ENCODE assay signal across 11 mouse cellular contexts in the genomic region with DNA sequence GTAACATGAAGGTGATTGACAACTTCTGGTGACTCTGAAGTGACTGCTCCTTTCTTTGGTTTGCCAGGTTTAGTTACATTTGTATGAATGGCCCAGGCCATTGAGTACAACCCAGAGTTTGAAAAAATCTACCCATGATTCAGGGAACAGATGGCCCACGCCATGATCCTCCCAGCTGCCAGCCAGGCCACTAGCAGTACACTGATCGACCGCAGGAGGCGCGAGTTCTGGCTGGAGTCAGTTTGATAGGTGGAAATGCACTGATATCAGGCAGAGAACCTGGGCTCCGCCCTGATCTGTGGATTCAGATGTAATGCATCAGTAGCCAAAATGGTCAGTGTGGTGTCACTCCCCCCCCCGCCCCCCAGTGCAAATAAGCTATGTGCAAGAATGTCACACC.
DNase-seq lines count a peak whose midpoint lies in the region; ATAC-seq and TF ChIP-seq lines count a peak whose summit lies in the region.
"Had no signal": no experiment of that assay in that cellular context is flagged by ENCODE, and none has a peak within 500 bp of the region (broad histone marks: within the 10 kb centered on the region; RNA-seq: fewer than 3 reads in every experiment).

No protein-coding gene starts in this region.

- no peak overlapping the region for H3K9ac ChIP-seq in midbrain, embryonic 11.5 days (ENCODE audit: low read length)
- no peak overlapping the region for H3K9ac ChIP-seq in midbrain, embryonic 15.5 days
- no peak overlapping the region for H3K9ac ChIP-seq in forebrain, postnatal 0 days

- H3K4me2 ChIP-seq in midbrain, embryonic 11.5 days: no peak overlapping the region
- no peak overlapping the region for H3K4me2 ChIP-seq in midbrain, embryonic 15.5 days
- H3K4me2 ChIP-seq in forebrain, postnatal 0 days (ENCODE audit: low read depth): no peak overlapping the region

- H3K36me3 ChIP-seq in midbrain, embryonic 11.5 days (ENCODE audit: control insufficient read depth, insufficient read depth, low read length): no peaks in the 10 kb centered on the region
- H3K36me3 ChIP-seq in midbrain, embryonic 15.5 days (replicated peaks): no peaks in the 10 kb centered on the region
- H3K36me3 ChIP-seq in forebrain, postnatal 0 days (ENCODE audit: insufficient read depth): no peaks in the 10 kb centered on the region; the same call in 1 of the 2 replicates
- H3K36me3 ChIP-seq: heart, embryonic 10.5 days had no signal

- H3K27ac ChIP-seq in midbrain, embryonic 11.5 days (ENCODE audit: low read depth, low read length): peak overlapping the region; percentile 22
- no peak overlapping the region for H3K27ac ChIP-seq in midbrain, embryonic 15.5 days
- H3K27ac ChIP-seq in forebrain, postnatal 0 days (ENCODE audit: low read depth, low read length): no peak overlapping the region
- H3K27ac ChIP-seq: heart, embryonic 10.5 days had no signal

- H3K4me1 ChIP-seq in midbrain, embryonic 11.5 days (ENCODE audit: control insufficient read depth, insufficient read depth, low read length): peaks cover 5% of the 10 kb centered on the region; the same call in 1 of the 2 replicates
- peaks cover 38% of the 10 kb centered on the region for H3K4me1 ChIP-seq in midbrain, embryonic 15.5 days
- peaks cover 12% of the 10 kb centered on the region; the same call in 1 of the 2 replicates for H3K4me1 ChIP-seq in forebrain, postnatal 0 days (ENCODE audit: insufficient read depth)

- TF ChIP-seq CTCF in forebrain, postnatal 0 days (IDR thresholded peaks at IDR 0.05; ENCODE audit: low read depth): peak; percentile 58

- 58% methylated on average over 7 of the region's 7 CpGs for WGBS in midbrain, embryonic 11.5 days
- WGBS in midbrain, embryonic 15.5 days: 44% methylated on average over 7 of the region's 7 CpGs
- 57% methylated on average over 7 of the region's 7 CpGs for WGBS in forebrain, postnatal 0 days

- no peaks in the 10 kb centered on the region for H3K27me3 ChIP-seq in midbrain, embryonic 11.5 days (ENCODE audit: control insufficient read depth, insufficient read depth, low read length)
- no peaks in the 10 kb centered on the region for H3K27me3 ChIP-seq in midbrain, embryonic 15.5 days (replicated peaks)
- H3K27me3 ChIP-seq in forebrain, postnatal 0 days (ENCODE audit: insufficient read depth, low read length): no peaks in the 10 kb centered on the region

- peak; percentile 35 for ATAC-seq in frontal cortex, adult (ENCODE audit: low TSS enrichment)
- ATAC-seq in midbrain, embryonic 11.5 days (ENCODE audit: low FRiP score): no peak
- no peak for ATAC-seq in midbrain, embryonic 15.5 days (replicated peaks)
- ATAC-seq in forebrain, postnatal 0 days: peak; percentile 18; the same call in 1 of the 2 replicates

- no peak overlapping the region for H3K4me3 ChIP-seq in midbrain, embryonic 11.5 days (ENCODE audit: low read depth, low read length)
- no peak overlapping the region for H3K4me3 ChIP-seq in midbrain, embryonic 15.5 days
- no peak overlapping the region for H3K4me3 ChIP-seq in forebrain, postnatal 0 days (ENCODE audit: low read depth, low read length)
- H3K4me3 ChIP-seq: heart, embryonic 10.5 days had no signal

- no peaks in the 10 kb centered on the region for H3K9me3 ChIP-seq in midbrain, embryonic 11.5 days (ENCODE audit: control insufficient read depth, low read length)
- no peaks in the 10 kb centered on the region for H3K9me3 ChIP-seq in midbrain, embryonic 15.5 days
- H3K9me3 ChIP-seq in forebrain, postnatal 0 days (ENCODE audit: low read length): no peaks in the 10 kb centered on the region
- H3K9me3 ChIP-seq: heart, embryonic 10.5 days had no signal

- no peak for DNase-seq in frontal cortex, postnatal 14 days (ENCODE audit: low spot score in 2 of 2)
- DNase-seq in midbrain, embryonic 11.5 days (ENCODE audit: low spot score, missing footprints): peak; percentile 92
- DNase-seq in forebrain, postnatal 0 days: peak; percentile 38
- DNase-seq in right cerebral cortex, postnatal 10 days (ENCODE audit: low spot score in 2 of 2): no peak
- no peak for DNase-seq in adrenal gland, postnatal 14 days
- no peak for DNase-seq in right cerebral cortex, postnatal 14 days
- DNase-seq: lung, postnatal 10 days; right cerebral cortex, adult 18-20 months had no signal

Comparison
In these comparisons a context has a peak if more than half of its experiments do, and no peak if none do; other contexts are left out.
1. ATAC-seq: peak in frontal cortex, adult (single experiment) and forebrain, postnatal 0 days (single experiment); none in midbrain, embryonic 11.5 days (single experiment) and midbrain, embryonic 15.5 days (single experiment).
2. DNase-seq: peak in midbrain, embryonic 11.5 days (single experiment) and forebrain, postnatal 0 days (single experiment); none in frontal cortex, postnatal 14 days (0 of 2), right cerebral cortex, postnatal 10 days (0 of 2), adrenal gland, postnatal 14 days (single experiment) and right cerebral cortex, postnatal 14 days (single experiment).